Mouse (Mus musculus) limb, embryonic 12.5 days (tissue): ENCODE measurements at regions not wholly inside any gene's neighbourhood (a gene's known extent, or its start where the extent isn't known, plus 50 kb on each side); places are given as distances from the start of the nearest gene placed in this dataset.

Source experiments
- ATAC-seq: fragments of 200-750 bp; cut with Nextera tagmentation; 2 replicates; pipeline ENCODE4 v1.8.0; 2017; ENCODE audit warnings: low read depth, moderate TSS enrichment; ENCODE audit not compliant: insufficient number of reproducible peaks, insufficient read depth, low FRiP score, low TSS enrichment
- H3K27ac ChIP-seq: fragments of 300-500 bp; sonication (generic); 2 replicates; pipeline ENCODE4 v1.5.1; 2016; ENCODE audit warnings: mild to moderate bottlenecking, moderate library complexity
- H3K27me3 ChIP-seq: fragments of 300-500 bp; sonication (generic); 2 replicates; pipeline ENCODE4 v1.6.1; 2016; ENCODE audit warnings: mild to moderate bottlenecking, moderate library complexity
- H3K36me3 ChIP-seq: fragments of 300-500 bp; sonication (generic); 2 replicates; pipeline ENCODE4 v1.6.1; 2016; ENCODE audit warnings: mild to moderate bottlenecking, moderate library complexity
- H3K4me1 ChIP-seq: fragments of 300-500 bp; sonication (generic); replicated peaks from 2 replicates; pipeline ENCODE4 v1.6.1; 2016
- H3K4me2 ChIP-seq: fragments of 300-500 bp; sonication (generic); 2 replicates; pipeline ENCODE4 v1.6.1; 2016; ENCODE audit warnings: mild to moderate bottlenecking, moderate library complexity
- H3K4me3 ChIP-seq: fragments of 300-500 bp; sonication (generic); replicated peaks from 2 replicates; pipeline ENCODE4 v1.5.1; 2016; ENCODE audit warnings: mild to moderate bottlenecking
- H3K9ac ChIP-seq: fragments of 300-500 bp; sonication (generic); replicated peaks from 2 replicates; pipeline ENCODE4 v1.6.1; 2016; ENCODE audit warnings: mild to moderate bottlenecking, moderate library complexity
- H3K9me3 ChIP-seq: fragments of 300-500 bp; sonication (generic); 2 replicates; pipeline ENCODE4 v1.6.1; 2016; ENCODE audit warnings: mild to moderate bottlenecking, moderate library complexity
- WGBS: fragments of 180-500 bp; shearing (Covaris S2); methylation state at CpG from one replicate; pipeline ENCODE4 v1.1.7; 2016; 5-methylcytosine and 5-hydroxymethylcytosine counted together

DNA sequence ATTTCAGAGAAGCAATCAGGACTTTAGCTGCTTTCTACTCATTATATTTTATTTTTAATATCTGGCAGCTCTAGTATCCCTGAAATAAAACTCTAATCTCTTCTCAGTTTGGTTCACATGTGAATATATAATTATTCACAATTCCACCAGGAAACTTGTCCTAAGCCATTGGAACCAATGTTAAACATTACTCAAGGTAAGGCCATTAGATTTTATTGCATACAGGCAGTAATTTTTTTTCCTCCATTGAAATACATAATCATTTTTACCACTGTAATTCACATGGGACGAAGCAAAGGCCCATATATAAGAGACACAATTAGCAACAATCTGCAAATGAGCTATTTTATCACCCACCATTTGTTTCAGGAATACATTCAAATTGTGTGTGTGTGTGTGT, 419.8 kb downstream of the Lipi start:
- Histone ChIP-seq H3K4me2 (no peak overlapping the region), H3K27me3 (no peaks in the 10 kb centered on the region), H3K4me3 (no peak overlapping the region), H3K4me1 (no peaks in the 10 kb centered on the region), H3K36me3 (no peaks in the 10 kb centered on the region), H3K9ac (no peak overlapping the region), H3K27ac (no peak overlapping the region), H3K9me3 (no peaks in the 10 kb centered on the region)
- WGBS, result 63% methylated on average over 1 of the region's 1 CpGs
- ATAC-seq, result no peak

GRCm38 (mm10) chr16:75164969-75165726, 420.7 kb downstream of the Lipi start:
- H3K27me3 ChIP-seq, result no peaks in the 10 kb centered on the region
- no peak overlapping the region for H3K4me3 ChIP-seq
- H3K4me2 ChIP-seq, result no peak overlapping the region
- no peaks in the 10 kb centered on the region for H3K36me3 ChIP-seq
- 81% methylated on average over 6 of the region's 6 CpGs for WGBS
- no peak for ATAC-seq
- no peaks in the 10 kb centered on the region for H3K4me1 ChIP-seq
- H3K9ac ChIP-seq, result no peak overlapping the region
- H3K27ac ChIP-seq, result no peak overlapping the region
- no peaks in the 10 kb centered on the region for H3K9me3 ChIP-seq

- H3K9ac ChIP-seq, result no peak overlapping the region
- H3K4me3 ChIP-seq, result no peak overlapping the region
- no peaks in the 10 kb centered on the region for H3K4me1 ChIP-seq
- ATAC-seq, result no peak
- no peak overlapping the region for H3K4me2 ChIP-seq
- 88% methylated on average over 2 of the region's 2 CpGs for WGBS
- no peaks in the 10 kb centered on the region for H3K36me3 ChIP-seq
- H3K27me3 ChIP-seq, result no peaks in the 10 kb centered on the region
- no peaks in the 10 kb centered on the region for H3K9me3 ChIP-seq
- H3K27ac ChIP-seq, result no peak overlapping the region
Observed at GRCm38 (mm10) chr16:75159740-75160139, 426.1 kb downstream of the Lipi start.

DNA sequence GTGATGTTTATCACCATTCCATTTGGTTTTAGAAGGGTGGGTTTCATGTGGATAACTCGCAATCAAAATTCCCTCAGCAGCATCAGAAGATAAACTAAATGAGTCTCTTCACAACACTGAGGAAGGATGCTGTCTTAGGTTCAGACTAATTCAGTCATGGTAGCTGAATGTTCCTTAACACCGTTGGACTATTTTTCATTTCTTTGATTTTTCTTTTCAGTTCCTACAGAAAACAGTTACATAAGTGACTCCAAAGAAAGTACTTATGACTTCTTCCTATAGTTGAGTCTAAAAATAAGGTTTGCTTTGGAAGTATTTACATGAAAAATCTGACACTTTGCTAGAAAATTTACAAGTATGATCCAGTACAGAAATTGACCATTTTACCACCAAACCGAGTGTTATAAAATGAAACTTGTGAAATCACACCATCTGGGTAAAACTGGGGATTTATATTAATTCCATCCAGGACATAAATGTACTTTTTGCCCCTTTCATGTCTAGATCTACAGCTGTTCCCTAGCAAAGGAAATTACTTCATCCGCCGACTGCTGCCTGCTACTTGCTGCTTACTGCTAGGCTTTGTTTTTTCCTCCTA, 430.3 kb downstream of the Lipi start:
- Histone ChIP-seq H3K4me1 (no peaks in the 10 kb centered on the region), H3K36me3 (no peaks in the 10 kb centered on the region), H3K4me2 (no peak overlapping the region), H3K27me3 (no peaks in the 10 kb centered on the region), H3K27ac (no peak overlapping the region), H3K9me3 (no peaks in the 10 kb centered on the region), H3K9ac (no peak overlapping the region), H3K4me3 (no peak overlapping the region)
- ATAC-seq, result no peak
- 75% methylated on average over 5 of the region's 5 CpGs for whole genome bisulfite sequencing
